Mouse (Mus musculus) midbrain, embryonic 15.5 days (tissue): ENCODE data around the gene Cmtr1. TPM values are rescaled to one million over a fixed set of nuclear protein-coding genes. Genes with fewer than 3 reads are reported as not detected.
A peak's percentile ranks its signal among the peaks of the same experiment; 100 is the strongest.

Source experiments
- ATAC-seq: fragments of 200-750 bp; cut with Nextera tagmentation; replicated peaks from 2 replicates; pipeline ENCODE4 v1.8.0; 2017; ENCODE audit warnings: moderate TSS enrichment
- H3K27ac ChIP-seq: fragments of 300-500 bp; sonication (generic); 2 replicates; pipeline ENCODE4 v1.5.1; 2015; ENCODE audit warnings: mild to moderate bottlenecking, inconsistent platforms
- H3K27me3 ChIP-seq: fragments of 300-500 bp; sonication (generic); replicated peaks from 2 replicates; pipeline ENCODE4 v1.6.1; 2015; ENCODE audit warnings: inconsistent platforms
- H3K36me3 ChIP-seq: fragments of 300-500 bp; sonication (generic); replicated peaks from 2 replicates; pipeline ENCODE4 v1.6.1; 2015; ENCODE audit warnings: inconsistent platforms
- H3K4me1 ChIP-seq: fragments of 300-500 bp; sonication (generic); 2 replicates; pipeline ENCODE4 v1.6.1; 2015; ENCODE audit warnings: inconsistent platforms
- H3K4me2 ChIP-seq: fragments of 300-500 bp; sonication (generic); 2 replicates; pipeline ENCODE4 v1.6.1; 2015; ENCODE audit warnings: inconsistent platforms, mild to moderate bottlenecking, moderate library complexity
- H3K4me3 ChIP-seq: fragments of 300-500 bp; sonication (generic); 2 replicates; pipeline ENCODE4 v1.5.1; 2015; ENCODE audit warnings: mild to moderate bottlenecking, inconsistent platforms
- H3K9ac ChIP-seq: fragments of 300-500 bp; sonication (generic); 2 replicates; pipeline ENCODE4 v1.6.1; 2015; ENCODE audit warnings: mild to moderate bottlenecking, inconsistent platforms
- H3K9me3 ChIP-seq: fragments of 300-500 bp; sonication (generic); 2 replicates; pipeline ENCODE4 v1.6.1; 2016; ENCODE audit warnings: inconsistent platforms
- WGBS: fragments of 180-500 bp; shearing (Covaris S2); methylation state at CpG from one replicate; pipeline ENCODE4 v1.1.7; 2015; ENCODE audit warnings: mixed read lengths; 5-methylcytosine and 5-hydroxymethylcytosine counted together
- polyA plus RNA-seq: library from polyadenylated mRNA; unstranded; fragments of >200 nt; fragmentation: Nextera tagmentation; extraction: Ambion mirVana; gene quantifications from 2 replicates; pipeline ENCODE4 v1.2.1, GENCODE M21; 2015

The Cmtr1 gene
- polyA plus RNA-seq, 1 experiment from 2014 or later = 109 TPM

- Histone ChIP-seq H3K27me3 (no peaks in the 10 kb centered on the region), H3K4me2 (no peak overlapping the region), H3K9ac (no peak overlapping the region), H3K4me1 (peaks cover 6% of the 10 kb centered on the region), H3K27ac (no peak overlapping the region), H3K4me3 (no peak overlapping the region), H3K36me3 (peaks cover 32% of the 10 kb centered on the region), H3K9me3 (no peaks in the 10 kb centered on the region)
- no peak for ATAC-seq
- WGBS = 90% methylated on average over 4 of the region's 4 CpGs
Observed at GRCm38 (mm10) chr17:29673325-29673724, 12.9 kb downstream of the Cmtr1 start.

GRCm38 (mm10) chr17:29678526-29678925 is 18.1 kb downstream of the Cmtr1 start:
- H3K27ac ChIP-seq = no peak overlapping the region
- H3K4me3 ChIP-seq = no peak overlapping the region
- 85% methylated on average over 8 of the region's 8 CpGs for WGBS
- H3K27me3 ChIP-seq = no peaks in the 10 kb centered on the region
- no peak overlapping the region for H3K9ac ChIP-seq
- H3K36me3 ChIP-seq = peaks cover 45% of the 10 kb centered on the region
- H3K9me3 ChIP-seq = no peaks in the 10 kb centered on the region
- no peak for ATAC-seq
- H3K4me1 ChIP-seq = peaks cover 14% of the 10 kb centered on the region
- H3K4me2 ChIP-seq = no peak overlapping the region

DNA sequence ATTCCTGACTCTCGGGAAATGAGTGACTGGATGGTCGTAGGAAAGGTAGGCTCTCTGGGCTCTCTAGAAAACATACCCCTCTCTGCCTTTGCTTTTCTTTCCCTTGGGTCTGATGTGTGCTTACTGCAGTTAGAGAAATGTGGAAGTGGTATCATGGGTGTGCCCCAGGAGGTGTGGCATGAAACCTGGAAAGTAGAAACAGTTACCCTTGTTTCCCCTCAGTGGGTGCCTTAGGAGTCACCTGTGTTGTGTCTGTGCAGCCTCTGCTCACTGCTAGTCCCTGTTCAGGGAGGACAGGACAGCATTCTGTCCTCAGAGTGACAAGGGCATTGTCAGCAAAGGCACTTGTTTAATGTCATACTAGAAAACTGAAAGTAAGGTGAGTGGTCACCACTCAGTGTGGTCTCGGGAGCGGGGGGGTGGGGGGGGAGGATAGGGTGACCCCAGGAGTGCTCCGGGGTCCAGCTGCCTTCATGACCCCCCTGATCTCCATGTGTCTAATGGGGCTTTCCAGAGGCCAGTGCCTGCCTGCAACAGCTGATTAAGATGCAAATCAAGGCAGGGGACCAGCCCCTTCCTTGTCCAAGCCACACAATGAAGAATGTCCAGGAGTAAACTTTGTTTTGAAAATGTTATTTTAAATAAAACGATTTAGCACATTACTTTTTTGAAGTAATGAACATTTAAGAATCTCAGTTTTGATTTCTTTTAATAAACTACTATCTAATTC is 18.8 kb downstream of the Cmtr1 start:
- H3K9ac ChIP-seq = no peak overlapping the region
- 77% methylated on average over 6 of the region's 6 CpGs for WGBS
- peaks cover 38% of the 10 kb centered on the region for H3K36me3 ChIP-seq
- H3K4me3 ChIP-seq = no peak overlapping the region
- no peak overlapping the region for H3K27ac ChIP-seq
- no peaks in the 10 kb centered on the region for H3K27me3 ChIP-seq
- H3K9me3 ChIP-seq = no peaks in the 10 kb centered on the region
- H3K4me2 ChIP-seq = no peak overlapping the region
- peaks cover 14% of the 10 kb centered on the region for H3K4me1 ChIP-seq
- ATAC-seq = no peak

GRCm38 (mm10) chr17:29680174-29680573 is 19.8 kb downstream of the Cmtr1 start:
- Histone ChIP-seq H3K4me3 (no peak overlapping the region), H3K27me3 (no peaks in the 10 kb centered on the region), H3K9ac (no peak overlapping the region), H3K27ac (0 out of 2 replicates have a peak overlapping the region, but pooled peaks have one; percentile 34), H3K4me2 (no peak overlapping the region), H3K36me3 (peaks cover 33% of the 10 kb centered on the region), H3K4me1 (peaks cover 14% of the 10 kb centered on the region), H3K9me3 (no peaks in the 10 kb centered on the region)
- ATAC-seq = no peak
- WGBS = 63% methylated on average over 2 of the region's 2 CpGs

- H3K4me2 ChIP-seq = no peak overlapping the region
- H3K27me3 ChIP-seq = no peaks in the 10 kb centered on the region
- peaks cover 14% of the 10 kb centered on the region for H3K4me1 ChIP-seq
- no peak overlapping the region for H3K4me3 ChIP-seq
- no peak overlapping the region for H3K27ac ChIP-seq
- peaks cover 33% of the 10 kb centered on the region for H3K36me3 ChIP-seq
- ATAC-seq = no peak
- H3K9me3 ChIP-seq = no peaks in the 10 kb centered on the region
- 97% methylated on average over 2 of the region's 2 CpGs for WGBS
- no peak overlapping the region for H3K9ac ChIP-seq
Observed at GRCm38 (mm10) chr17:29680921-29681320, 20.5 kb downstream of the Cmtr1 start.

- Histone ChIP-seq H3K9me3 (no peaks in the 10 kb centered on the region), H3K27ac (no peak overlapping the region), H3K4me3 (no peak overlapping the region), H3K9ac (no peak overlapping the region), H3K36me3 (peaks cover 29% of the 10 kb centered on the region), H3K27me3 (no peaks in the 10 kb centered on the region), H3K4me1 (peaks cover 14% of the 10 kb centered on the region), H3K4me2 (no peak overlapping the region)
- WGBS = 91% methylated on average over 9 of the region's 9 CpGs
- ATAC-seq = no peak
Observed at GRCm38 (mm10) chr17:29681669-29682068, 21.3 kb downstream of the Cmtr1 start.

GRCm38 (mm10) chr17:29682261-29682660 is 21.9 kb downstream of the Cmtr1 start:
- H3K27me3 ChIP-seq = no peaks in the 10 kb centered on the region
- H3K36me3 ChIP-seq = peaks cover 23% of the 10 kb centered on the region
- H3K27ac ChIP-seq = no peak overlapping the region
- no peaks in the 10 kb centered on the region for H3K9me3 ChIP-seq
- no peak overlapping the region for H3K9ac ChIP-seq
- H3K4me1 ChIP-seq = peaks cover 14% of the 10 kb centered on the region
- no peak overlapping the region for H3K4me3 ChIP-seq
- no peak for ATAC-seq
- whole genome bisulfite sequencing = 80% methylated on average over 7 of the region's 7 CpGs
- no peak overlapping the region for H3K4me2 ChIP-seq

GRCm38 (mm10) chr17:29683127-29683526 is 22.7 kb downstream of the Cmtr1 start:
- Histone ChIP-seq H3K36me3 (peaks cover 23% of the 10 kb centered on the region), H3K27ac (no peak overlapping the region), H3K9ac (no peak overlapping the region), H3K4me1 (peaks cover 14% of the 10 kb centered on the region), H3K9me3 (no peaks in the 10 kb centered on the region), H3K27me3 (no peaks in the 10 kb centered on the region), H3K4me3 (no peak overlapping the region), H3K4me2 (no peak overlapping the region)
- 69% methylated on average over 2 of the region's 2 CpGs for whole genome bisulfite sequencing
- no peak for ATAC-seq

GRCm38 (mm10) chr17:29684275-29684674 is 23.9 kb downstream of the Cmtr1 start:
- Histone ChIP-seq H3K4me1 (peaks cover 11% of the 10 kb centered on the region; the same call in 1 of the 2 replicates), H3K27ac (no peak overlapping the region), H3K27me3 (no peaks in the 10 kb centered on the region), H3K36me3 (peaks cover 23% of the 10 kb centered on the region), H3K9ac (no peak overlapping the region), H3K4me2 (no peak overlapping the region), H3K9me3 (no peaks in the 10 kb centered on the region), H3K4me3 (no peak overlapping the region)
- 92% methylated on average over 4 of the region's 4 CpGs for WGBS
- no peak for ATAC-seq

GRCm38 (mm10) chr17:29686771-29687170 is 26.4 kb downstream of the Cmtr1 start:
- Histone ChIP-seq H3K4me1 (no peaks in the 10 kb centered on the region), H3K9ac (no peak overlapping the region), H3K4me3 (no peak overlapping the region), H3K9me3 (no peaks in the 10 kb centered on the region), H3K27me3 (no peaks in the 10 kb centered on the region), H3K27ac (no peak overlapping the region), H3K4me2 (no peak overlapping the region), H3K36me3 (peaks cover 33% of the 10 kb centered on the region)
- ATAC-seq = no peak
- 96% methylated on average over 5 of the region's 5 CpGs for WGBS

DNA sequence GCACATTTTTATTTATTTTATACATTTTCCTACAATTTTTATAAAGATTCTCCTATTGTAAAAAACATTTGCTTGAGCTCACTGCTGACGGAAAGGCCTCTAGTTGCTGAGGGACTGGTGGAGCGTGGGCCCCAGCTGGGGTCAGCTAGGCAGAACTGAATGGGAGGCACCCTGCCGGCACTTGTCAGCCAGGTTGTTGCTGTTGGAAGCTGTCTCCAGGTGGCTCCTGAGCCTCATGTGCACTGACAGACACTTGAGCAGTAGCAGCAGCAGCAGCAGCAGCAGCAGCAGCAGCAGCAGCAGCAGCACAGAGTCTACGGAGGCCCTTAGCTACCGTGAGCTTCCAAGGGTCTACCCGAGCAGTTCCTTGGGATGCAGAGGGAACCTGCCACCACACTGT is 27.0 kb downstream of the Cmtr1 start:
- no peak overlapping the region for H3K9ac ChIP-seq
- H3K36me3 ChIP-seq = peaks cover 29% of the 10 kb centered on the region
- H3K4me1 ChIP-seq = no peaks in the 10 kb centered on the region
- no peaks in the 10 kb centered on the region for H3K9me3 ChIP-seq
- 73% methylated on average over 6 of the region's 6 CpGs for WGBS
- H3K27ac ChIP-seq = no peak overlapping the region
- no peak for ATAC-seq
- H3K4me3 ChIP-seq = no peak overlapping the region
- no peak overlapping the region for H3K4me2 ChIP-seq
- no peaks in the 10 kb centered on the region for H3K27me3 ChIP-seq

DNA sequence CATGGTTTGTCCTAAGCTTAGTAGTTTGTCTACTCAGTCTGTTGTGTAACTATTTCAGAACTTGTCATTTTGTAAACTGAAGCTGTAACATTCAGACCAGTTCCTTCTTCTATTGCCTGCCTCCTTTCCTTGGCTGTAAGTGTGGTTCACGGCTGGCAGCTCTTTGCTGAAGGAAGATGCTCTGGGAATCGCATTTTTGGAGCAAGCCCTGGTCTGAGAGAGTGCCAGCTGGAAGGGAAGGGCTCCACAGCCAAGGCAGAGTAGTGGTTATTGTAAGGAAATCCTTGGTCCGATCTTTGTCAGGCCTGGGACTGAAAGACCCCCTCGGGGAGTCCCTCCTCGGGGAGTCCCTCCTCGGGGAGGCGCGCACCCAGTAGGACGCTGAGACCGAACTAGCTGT is 28.2 kb downstream of the Cmtr1 start:
- H3K9me3 ChIP-seq = no peaks in the 10 kb centered on the region
- peaks cover 23% of the 10 kb centered on the region for H3K36me3 ChIP-seq
- no peak overlapping the region for H3K9ac ChIP-seq
- 95% methylated on average over 10 of the region's 10 CpGs for WGBS
- no peak overlapping the region for H3K4me2 ChIP-seq
- no peaks in the 10 kb centered on the region for H3K4me1 ChIP-seq
- H3K27ac ChIP-seq = no peak overlapping the region
- no peaks in the 10 kb centered on the region for H3K27me3 ChIP-seq
- no peak overlapping the region for H3K4me3 ChIP-seq
- ATAC-seq = no peak

DNA sequence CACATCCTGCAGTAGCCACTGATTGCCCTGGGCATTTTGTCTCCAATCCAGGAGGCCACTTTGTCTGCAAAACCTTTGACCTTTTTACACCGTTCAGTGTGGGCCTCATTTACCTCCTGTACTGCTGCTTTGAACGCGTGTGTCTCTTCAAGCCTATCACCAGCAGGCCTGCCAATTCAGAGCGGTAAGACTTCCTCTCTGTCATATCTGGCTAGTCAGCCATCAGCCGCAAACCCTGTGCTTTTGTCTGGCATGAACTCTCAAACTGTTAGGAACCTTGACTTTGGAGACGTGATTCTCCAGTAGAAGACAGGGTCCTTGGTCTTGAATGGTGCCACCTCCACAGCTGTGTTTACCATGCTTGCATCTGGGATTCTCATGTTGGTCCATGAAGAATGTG is 29.9 kb downstream of the Cmtr1 start:
- no peaks in the 10 kb centered on the region for H3K4me1 ChIP-seq
- no peaks in the 10 kb centered on the region for H3K27me3 ChIP-seq
- H3K4me3 ChIP-seq = no peak overlapping the region
- no peak overlapping the region for H3K9ac ChIP-seq
- peaks cover 23% of the 10 kb centered on the region; the same call in 1 of the 2 replicates for H3K36me3 ChIP-seq
- H3K9me3 ChIP-seq = no peaks in the 10 kb centered on the region
- H3K27ac ChIP-seq = no peak overlapping the region
- WGBS = 86% methylated on average over 6 of the region's 6 CpGs
- no peak for ATAC-seq
- no peak overlapping the region for H3K4me2 ChIP-seq
